Mouse (Mus musculus): ENCODE data around the gene Olfr1513.
"Not testable (repeated sequence)": the region's sequence is repeated elsewhere in the genome, so short reads cannot be mapped to it uniquely, and the experiment has no call there.

Olfr1513 gene

DNA sequence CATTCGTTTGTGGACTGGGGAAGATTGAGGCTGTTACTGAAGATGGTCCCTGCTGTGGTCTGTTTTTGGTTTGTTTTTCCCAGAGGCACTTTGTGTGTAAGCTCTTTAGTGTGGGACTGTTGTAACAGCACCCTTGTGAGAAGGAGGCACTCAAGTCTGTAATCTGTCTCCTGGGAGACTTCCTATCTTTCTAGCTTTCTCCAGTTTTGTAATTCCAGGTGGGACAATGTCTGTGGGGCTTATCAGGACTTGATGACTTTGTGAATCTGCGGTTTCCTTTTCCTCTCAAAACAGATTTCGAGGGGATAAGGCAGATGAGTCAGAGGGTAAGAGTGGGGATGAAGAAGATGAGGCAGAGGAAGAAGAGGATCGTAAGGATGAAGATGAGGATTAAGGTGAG, at the start of gene Olfr1513:
Gene Olfr1513, minus strand, starts transcription at position 101 of the 400 bp plus-strand sequence.
- DNase-seq (ENCODE audit: low spot score in 2 of 2), result no peak

DNA sequence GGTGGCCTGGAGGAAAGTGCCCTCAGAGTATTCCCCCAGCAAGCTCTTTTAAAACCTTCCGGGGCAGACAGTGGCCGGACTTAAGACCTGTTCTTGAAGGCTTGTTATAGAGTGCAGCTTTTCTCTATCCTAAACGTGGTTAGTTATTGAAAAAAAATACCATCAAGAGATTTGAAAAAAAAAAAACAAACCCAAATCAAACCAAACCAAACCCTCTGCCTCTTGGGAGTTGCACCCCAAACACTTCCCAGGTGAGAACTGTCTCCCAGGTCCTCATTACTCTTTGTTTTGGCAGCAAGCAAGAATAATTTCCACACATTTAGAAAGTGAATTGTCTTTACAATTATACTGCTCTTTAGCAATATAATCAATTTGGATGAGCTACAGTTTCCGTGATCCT, 41.1 kb upstream of the Olfr1513 start, which contains the start of gene Olfr1511:
Gene Olfr1511, minus strand, starts transcription at position 101 of the 400 bp plus-strand sequence.
- DNase-seq (ENCODE audit: low spot score in 2 of 2), result no peak

DNA sequence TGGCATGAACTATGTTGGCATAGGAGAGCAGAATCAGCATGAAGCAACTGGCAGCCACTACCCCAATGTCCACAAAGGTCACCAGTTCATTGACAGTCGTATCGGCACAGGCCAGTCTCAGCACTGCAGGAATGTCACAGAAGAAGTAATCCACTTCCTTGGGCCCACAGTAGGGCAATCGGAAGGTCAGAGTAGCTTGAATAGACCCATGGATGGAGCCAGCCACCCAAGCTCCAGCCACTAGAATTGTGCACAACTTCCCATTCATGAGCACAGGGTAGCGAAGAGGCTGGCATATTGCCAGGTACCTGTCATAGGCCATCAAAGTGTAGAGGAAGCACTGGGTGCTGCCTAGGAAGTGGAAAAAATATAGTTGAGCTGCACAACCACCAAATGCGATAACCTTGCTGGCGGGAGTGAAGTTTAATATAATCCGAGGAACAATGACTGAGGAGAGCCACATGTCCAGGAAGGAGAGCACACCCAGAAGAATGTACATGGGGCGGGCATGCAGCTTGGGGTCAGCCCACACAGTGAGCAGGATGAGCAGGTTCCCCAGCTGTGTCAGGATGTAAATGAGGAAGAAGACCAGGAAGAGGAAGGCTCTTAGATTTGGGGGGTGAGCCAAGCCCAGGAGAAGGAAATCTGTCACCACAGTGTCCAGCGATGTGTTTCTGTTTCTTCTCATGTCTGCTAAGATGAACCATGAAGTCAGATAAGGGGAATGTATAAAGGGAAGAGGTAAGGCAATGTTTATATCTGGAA, 34.1 kb upstream of the Olfr1513 start:
- DNase-seq (ENCODE audit: low spot score in 2 of 2), result not testable (repeated sequence)

DNA sequence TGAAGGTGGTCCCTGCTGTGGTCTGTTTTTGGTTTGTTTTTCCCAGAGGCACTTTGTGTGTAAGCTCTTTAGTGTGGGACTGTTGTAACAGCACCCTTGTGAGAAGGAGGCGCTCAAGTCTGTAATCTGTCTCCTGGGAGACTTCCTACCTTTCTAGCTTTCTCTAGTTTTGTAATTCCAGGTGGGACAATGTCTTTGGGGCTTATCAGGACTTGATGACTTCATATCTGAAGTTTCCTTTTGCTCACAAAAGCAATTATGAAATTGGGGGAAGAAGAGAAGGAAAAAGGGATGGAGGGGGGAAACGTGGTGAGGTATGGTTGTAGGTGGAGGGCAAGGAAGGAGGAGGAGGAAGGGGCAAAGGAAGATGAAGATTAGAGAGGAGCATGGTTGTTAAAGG, 22.9 kb upstream of the Olfr1513 start, which contains the start of gene Olfr1512:
Gene Olfr1512, minus strand, starts transcription at position 101 of the 400 bp plus-strand sequence.
- no peak for DNase-seq (ENCODE audit: low spot score in 2 of 2)

DNA sequence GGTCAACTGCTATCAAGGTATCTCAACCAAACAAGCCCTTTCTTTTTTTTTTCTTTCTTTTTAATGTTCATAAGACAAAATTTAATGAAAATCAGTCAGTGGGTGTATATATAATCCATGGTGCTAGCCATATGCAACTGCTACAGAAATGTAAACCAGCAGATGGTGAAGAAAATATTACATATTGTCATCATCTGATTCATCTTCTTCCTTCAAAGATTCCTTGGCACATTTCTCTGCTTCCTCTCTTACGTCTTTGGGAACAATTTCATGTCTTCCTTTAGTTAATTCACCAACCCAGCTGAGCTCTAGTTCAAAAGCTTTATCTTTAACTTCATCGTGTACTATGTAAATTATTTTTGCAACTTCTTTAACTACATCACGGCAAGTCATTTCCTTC, 12.5 kb upstream of the Olfr1513 start:
- DNase-seq (ENCODE audit: low spot score in 2 of 2), result no peak

DNA sequence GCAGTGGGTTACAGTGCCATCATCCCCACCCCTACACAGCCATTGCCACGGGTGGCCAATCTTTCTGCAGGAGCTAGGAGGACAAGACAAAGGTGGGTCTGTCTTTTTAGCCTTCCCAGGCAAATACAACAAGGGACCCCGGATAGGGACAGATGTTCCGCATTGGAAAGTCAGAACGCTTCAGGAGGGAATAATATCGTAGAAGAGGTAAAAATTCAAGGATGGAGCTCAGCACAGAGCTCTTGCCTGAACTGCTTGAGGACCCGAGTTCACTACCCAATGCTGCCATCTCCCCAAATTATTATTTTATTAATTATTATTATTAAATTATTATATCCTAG, 16.7 kb downstream of the Olfr1513 start:
- no peak for DNase-seq (ENCODE audit: low spot score in 2 of 2)

DNA sequence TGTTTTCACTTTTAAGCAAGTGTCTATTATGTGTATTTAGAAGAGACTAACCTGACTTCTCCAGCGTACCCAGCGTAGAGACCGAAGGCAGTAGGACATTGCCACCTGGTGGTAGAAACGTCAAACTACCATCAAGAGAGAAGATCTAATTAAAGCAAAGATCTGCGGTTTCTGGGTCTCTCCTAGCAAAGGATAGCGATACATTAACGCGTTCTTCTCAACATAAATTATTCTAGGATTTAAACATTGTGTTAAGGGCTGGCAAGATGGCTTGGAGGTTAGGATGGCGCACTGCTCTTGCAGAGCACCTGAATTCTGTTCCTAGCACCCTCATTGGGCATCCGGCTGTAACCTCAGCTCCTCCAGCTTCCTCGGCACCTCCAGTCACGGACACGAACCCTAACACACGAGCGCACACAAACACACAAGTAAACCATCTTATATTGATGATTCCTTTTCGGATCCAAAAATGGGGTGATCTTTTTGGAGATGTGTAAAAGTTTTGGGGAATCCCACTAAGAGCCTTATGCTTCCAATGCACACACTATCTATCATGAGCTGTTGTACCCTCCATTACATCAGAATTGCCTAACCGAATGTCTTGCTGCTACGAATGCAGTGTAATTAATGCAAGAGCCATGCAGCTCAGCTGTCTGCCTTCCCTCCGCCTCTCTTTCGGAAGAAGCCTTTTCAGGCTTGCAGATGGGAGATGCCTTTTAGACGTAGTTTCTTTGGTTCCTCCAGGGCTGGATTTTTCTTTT, 17.3 kb downstream of the Olfr1513 start:
- peak in 1 of 2 experiments; percentile 50 for DNase-seq (ENCODE audit: low spot score in 2 of 2)

DNA sequence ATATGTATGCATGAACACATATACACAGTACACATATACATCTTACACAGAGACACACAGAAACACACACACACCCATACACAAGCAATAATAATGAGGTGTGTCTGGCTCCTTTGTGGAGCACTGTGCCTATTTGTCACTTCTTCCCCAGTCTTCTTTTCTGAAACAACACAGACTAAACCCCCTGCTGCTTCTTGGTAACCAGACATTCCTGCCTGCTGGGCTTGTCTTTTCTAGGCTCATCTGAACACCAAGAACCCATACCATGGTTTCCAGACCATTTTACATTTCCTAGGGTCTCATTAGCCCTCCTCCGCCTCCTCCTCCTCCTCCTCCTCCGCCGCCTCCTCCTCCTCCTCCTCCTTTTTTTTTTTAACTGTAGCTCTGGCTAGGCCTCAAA, 24.0 kb downstream of the Olfr1513 start:
- DNase-seq (ENCODE audit: low spot score in 2 of 2), result no peak

DNA sequence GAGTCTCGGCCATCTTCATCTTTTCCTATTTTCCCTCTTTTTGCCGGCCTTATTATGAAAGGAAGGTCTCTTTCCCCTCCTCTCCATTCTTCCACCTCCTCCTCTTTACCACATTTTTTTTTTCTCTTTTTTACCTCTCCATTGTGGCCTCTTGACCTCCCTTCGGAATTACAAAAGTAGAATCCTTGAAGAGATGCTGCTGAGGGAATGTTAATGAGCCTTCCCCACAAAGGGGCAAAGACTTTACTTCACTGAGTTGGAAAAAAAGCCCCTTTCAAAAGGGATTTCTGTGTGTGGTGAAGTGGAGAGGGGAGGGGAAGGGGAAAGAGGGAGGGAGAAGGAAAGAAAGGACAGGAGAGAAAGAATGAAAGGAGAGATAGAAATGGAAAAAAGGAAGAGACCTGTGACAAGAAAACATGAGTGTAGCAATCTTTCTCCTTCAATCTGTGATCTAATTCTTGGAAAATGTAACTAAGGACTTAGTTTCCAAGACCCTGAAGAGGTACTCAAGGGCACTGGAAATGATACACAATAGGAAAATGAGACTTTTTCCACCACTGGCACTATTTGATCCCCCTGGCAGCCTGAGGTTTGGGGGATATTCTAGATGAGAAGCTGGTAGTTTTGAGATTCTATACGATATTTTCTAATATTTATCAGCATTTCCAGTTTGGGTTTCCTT, 25.0 kb downstream of the Olfr1513 start:
- DNase-seq (ENCODE audit: low spot score in 2 of 2), result no peak

DNA sequence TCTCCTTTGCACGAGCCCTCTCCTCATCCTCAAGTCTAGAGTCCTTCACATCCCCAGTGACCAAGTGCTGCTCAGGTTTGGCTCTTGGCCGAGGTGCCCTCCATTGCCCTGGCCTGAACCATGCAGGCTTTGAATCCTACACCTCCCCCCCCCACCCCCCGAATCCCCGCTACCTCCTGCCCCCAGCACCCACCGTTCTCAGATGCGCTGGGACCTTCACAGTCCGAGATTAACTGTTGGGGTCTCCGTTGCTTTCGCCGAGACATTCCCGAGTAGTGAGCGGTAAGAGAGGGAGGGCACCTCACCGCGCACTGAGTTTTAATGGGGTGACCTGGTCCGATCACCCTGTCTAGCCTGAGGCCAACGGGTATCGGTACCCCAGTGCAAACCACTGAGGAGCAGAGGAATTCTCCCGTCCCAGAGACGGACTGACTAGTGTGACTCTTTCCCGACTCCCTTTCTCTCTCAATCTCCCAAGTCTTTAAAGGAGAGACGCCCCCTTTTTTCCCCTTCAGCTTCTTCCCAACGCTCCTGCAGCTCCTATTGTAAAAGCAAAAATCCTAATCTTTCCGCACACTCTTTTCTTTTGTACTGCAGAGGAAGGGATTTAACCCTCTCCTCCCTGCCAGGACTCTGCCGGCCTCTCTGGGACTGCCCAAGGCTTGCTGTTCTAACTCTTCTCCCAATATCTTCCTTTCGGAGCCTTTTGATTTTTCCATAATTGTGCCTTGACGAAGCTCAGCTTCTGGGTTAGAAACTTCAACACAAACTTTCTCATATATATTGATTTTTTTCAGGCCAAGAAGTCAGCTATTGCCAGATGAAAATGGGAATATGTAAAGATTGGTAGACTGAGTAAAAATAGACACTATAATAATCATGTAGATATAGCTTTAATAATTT, 28.0 kb downstream of the Olfr1513 start, which contains the start of gene Sall2:
Gene Sall2, minus strand, starts transcription at position 853 of the 903 bp plus-strand sequence.
- no peak for DNase-seq (ENCODE audit: low spot score in 2 of 2)

DNA sequence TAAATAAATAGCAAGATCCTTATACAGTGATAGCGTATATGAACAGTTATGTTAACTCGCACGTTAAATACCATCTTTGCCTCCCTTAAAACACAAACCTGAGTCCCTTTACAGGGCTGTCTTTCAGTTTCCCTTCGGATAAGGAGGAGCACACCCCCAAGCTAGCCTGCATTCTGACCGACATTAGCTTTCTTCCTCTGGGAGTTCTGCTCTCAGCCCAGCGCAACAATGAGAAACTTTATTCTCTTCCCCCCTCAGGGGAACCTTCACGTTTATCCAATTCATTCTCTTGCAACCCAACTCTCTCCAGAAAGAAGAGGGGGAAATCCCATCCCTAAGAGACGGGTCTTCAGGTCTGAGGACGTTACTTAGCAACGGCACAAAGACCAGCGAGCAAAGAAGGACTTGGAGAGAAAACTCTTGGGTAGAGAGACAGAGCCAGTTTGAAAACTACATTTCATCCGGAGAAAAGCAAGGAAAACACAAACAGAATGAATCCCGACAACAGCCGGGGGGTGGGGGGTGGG, 28.8 kb downstream of the Olfr1513 start:
- DNase-seq (ENCODE audit: low spot score in 2 of 2), result no peak

DNA sequence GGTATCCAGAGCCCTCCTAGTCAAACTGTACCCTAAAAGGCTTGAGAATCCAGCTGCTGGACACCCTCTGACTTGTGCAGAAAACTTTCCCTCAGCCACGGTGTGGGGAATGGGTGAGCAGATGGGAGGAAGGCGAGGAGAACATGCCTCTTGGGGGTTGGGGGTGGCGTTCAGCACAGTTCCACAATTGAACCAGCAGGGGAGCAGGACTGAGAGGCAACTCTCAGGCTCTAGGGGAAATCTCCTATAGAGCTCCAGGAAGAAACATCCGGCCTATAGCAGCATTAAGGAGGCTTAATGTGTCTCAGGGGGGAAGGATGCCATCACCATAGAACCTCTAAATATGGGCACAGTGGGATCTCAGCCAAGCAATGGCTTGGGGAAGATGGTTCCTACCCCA, 30.3 kb downstream of the Olfr1513 start:
- no peak for DNase-seq (ENCODE audit: low spot score in 2 of 2)

DNA sequence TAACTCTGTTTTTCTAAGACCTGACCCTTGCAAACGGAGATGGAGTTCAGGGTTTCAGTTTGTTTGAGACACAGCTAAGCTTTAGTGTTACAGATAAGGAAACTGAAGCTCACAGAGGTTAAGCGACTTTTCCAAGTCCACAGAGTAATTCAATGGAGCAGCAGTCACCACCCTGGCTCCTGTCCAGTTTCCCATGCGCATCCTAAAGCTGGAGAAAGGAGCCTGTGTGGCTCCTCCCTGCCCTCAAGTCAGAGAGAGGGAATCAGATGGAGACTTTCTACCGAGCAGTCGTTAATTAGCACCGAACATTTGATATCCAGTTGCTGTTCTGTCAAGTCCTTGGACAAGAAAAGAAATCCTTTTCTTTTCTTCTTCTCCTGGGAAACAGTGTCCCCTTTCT, 36.8 kb downstream of the Olfr1513 start:
- DNase-seq (ENCODE audit: low spot score in 2 of 2), result no peak

DNA sequence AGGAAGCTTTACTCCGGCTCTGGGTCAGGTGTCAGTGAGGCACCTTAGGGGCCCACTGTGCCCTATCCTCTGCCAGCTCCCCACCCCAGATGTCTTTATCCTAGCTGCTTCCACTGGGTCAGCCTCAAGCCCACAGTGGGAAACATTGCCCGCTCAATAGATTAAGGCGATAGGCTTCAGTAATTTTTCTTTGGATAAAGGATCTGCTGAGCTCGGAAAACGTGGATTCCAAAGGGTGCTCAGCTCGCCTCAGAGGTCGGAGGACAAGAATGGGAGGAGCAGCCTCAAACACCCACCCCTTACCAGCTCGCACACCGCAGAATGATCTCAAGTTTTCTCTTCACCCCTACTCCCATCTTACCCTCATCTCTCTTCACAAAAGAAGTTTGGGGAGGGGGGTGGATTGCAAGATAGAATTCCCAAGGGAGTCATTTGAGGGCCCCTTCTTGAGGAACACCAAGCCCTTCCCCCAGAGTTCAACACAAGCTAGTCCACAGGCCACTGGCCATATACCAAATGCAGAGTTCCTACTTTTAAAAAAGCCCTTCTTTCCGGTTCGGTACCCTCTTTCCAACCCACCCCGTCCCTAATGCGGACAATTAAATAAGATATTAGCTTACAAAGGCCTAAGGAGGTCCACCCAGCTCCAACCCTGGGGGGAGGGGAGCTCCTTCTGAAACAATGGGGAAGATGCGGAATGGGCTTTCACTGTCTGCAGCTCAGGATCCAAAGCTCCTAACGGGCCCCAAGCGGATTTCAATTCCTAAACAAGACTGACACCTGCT, 39.6 kb downstream of the Olfr1513 start:
- DNase-seq (ENCODE audit: low spot score in 2 of 2), result no peak

DNA sequence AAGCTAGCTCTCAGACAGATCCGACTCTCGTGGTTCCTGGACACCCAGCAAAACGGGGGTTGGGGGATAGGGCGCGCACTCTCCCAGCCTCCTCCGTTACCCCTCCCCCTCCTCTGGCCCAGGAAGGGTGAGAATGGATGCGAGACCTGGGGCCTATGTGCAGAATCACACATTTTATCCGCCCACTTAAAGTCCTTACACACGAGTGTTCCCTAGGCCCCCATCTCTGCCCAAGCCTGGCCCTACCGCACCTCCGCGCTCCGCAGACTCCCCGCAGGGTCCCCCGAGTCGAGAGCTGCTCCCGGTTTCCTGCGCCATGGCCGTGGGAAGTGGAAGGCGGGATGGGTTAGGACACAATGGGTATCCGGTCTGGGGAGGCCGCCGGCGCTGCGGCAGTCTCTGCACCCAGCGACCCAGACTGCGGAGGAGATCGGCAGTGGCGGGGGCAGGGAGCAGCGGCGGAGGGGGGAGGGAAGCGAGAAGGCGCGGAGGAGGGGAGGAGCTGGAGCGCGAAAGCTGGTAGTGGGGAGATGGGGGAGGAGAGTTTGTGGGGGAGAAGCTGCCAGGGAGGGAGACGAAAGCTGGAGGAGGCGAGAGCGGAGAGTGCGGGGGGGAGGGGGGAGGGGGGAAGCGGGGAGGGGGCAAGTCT, 40.3 kb downstream of the Olfr1513 start:
- peak; percentile 51 to 58 for DNase-seq (ENCODE audit: low spot score in 2 of 2)

DNA sequence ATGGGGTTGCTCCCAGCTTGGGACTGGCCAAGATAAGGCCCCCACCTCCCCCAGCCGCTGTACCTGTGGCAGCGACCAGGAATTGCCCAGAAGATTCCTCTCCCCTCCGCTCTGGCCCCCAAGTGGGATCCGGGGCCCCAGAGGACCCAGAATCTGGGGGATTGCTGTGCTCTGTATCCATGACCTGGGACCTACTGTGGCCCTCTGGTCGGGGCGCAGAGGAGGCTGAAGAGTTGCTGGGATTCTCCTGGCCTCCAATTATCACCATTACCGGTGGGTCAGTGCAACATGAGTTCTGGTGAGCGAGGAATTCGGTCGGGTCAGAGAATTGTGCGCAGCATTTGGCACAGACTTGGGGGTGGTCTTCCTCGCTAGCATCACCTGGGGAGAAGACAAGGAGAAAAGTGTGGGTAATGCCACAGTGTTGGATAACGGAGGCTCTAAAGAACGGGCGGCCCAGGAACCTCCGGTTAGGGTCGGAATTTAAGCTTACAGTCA, 40.9 kb downstream of the Olfr1513 start:
- DNase-seq (ENCODE audit: low spot score in 2 of 2), result no peak

DNA sequence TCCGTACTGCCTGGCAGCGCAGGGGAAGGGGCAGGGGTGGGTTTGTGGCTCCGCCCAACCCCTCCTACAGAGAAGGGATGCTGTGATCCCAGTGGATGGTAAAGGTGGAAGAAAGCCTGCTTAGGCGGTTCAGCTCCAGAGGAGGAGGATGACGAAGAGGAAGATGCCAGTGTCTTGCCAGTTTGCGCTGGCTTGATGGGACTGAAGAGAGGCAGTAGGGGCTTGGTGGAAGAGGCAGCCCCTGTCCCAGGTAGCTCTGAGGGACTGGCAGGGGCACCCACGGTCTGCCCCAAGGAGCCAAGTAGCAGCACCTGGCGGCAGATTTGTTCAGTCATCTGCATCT, 41.4 kb downstream of the Olfr1513 start:
- DNase-seq (ENCODE audit: low spot score in 2 of 2), result no peak

DNA sequence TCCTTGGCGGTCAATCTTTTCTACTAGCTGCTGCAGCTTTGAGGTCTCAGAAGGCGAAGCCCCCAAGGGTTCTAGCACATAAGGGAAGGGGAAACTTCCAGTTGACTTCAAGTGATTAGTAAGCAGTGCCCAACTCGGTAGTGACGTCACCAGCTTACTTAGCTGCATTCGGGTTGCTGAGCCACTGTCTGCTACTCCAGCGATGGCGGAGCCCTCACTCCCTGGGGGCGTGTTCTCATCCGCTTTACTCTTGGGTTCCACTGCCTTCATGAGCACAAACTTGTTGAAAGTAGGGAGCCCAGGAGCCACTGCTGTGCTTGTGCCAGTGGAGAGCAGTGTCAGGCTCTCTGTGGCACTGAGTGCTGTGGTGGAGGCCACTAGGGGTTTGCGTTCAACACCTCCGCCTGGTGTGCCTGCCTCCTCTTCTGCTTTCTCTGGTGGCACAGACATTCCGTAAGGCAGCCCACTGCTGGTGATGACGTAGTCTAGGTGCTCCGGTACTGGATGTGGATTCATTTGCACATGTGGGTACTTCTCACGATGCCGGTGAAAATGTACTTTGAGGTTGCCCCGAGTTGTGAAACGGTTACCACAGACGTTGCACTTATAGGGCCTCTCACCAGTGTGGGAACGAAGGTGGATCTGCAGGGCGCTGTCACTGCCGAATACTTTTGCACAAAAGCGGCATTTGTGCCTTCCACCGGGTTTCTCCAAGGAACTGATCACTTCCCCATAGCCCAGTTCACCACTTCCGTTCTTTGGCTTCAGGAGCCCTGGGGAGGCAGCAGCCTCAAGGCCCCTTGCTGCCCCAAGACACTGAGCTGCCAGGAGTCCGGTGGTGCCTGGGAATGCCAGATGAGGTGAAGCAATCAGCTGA, 42.0 kb downstream of the Olfr1513 start:
- DNase-seq (ENCODE audit: low spot score in 2 of 2), result no peak

DNA sequence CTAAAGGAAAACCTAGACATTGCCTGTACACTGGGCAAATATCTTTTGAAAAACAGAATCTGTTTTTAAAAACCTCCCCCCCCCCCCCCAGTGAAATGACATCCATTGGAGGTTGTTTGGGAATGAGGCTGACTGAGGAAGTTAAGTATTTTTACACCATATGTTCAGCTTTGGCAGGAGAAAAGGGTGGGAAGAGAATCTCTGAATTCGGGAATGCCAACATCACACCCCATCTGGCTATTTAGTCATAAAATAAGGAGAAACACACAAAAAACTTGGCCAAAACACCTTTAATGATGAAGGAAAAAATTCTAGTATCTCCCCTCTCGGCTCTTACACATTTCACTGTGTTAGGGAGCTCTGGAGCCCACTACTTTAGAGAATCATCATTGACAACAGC, 45.3 kb downstream of the Olfr1513 start:
- no peak for DNase-seq (ENCODE audit: low spot score in 2 of 2)

Measured in frontal cortex, postnatal 14 days (tissue).